Mouse (Mus musculus) embryonic facial prominence, embryonic 12.5 days (tissue): ENCODE results near the gene Tie1. TPM values are rescaled to one million over a fixed set of nuclear protein-coding genes. Genes with fewer than 3 reads are reported as not detected.
A peak's percentile ranks its signal among the peaks of the same experiment; 100 is the strongest.

Source experiments
- ATAC-seq: fragments of 200-750 bp; cut with Nextera tagmentation; 2 replicates; pipeline ENCODE4 v1.8.0; 2017; ENCODE audit not compliant: insufficient number of reproducible peaks, insufficient read depth, low FRiP score, low TSS enrichment
- H3K27ac ChIP-seq: fragments of 300-500 bp; sonication (generic); 2 replicates; pipeline ENCODE4 v1.5.1; 2016; ENCODE audit warnings: mild to moderate bottlenecking
- H3K27me3 ChIP-seq: fragments of 300-500 bp; sonication (generic); 2 replicates; pipeline ENCODE4 v1.6.1; 2016; ENCODE audit warnings: mild to moderate bottlenecking, moderate library complexity
- H3K36me3 ChIP-seq: fragments of 300-500 bp; sonication (generic); 2 replicates; pipeline ENCODE4 v1.6.1; 2016; ENCODE audit warnings: mild to moderate bottlenecking
- H3K4me1 ChIP-seq: fragments of 300-500 bp; sonication (generic); 2 replicates; pipeline ENCODE4 v1.6.1; 2016
- H3K4me2 ChIP-seq: fragments of 300-500 bp; sonication (generic); replicated peaks from 2 replicates; pipeline ENCODE4 v1.6.1; 2016; ENCODE audit warnings: mild to moderate bottlenecking, moderate library complexity
- H3K4me3 ChIP-seq: fragments of 300-500 bp; sonication (generic); 2 replicates; pipeline ENCODE4 v1.5.1; 2016; ENCODE audit warnings: mild to moderate bottlenecking
- H3K9ac ChIP-seq: fragments of 300-500 bp; sonication (generic); 2 replicates; pipeline ENCODE4 v1.6.1; 2016; ENCODE audit warnings: mild to moderate bottlenecking, moderate library complexity
- H3K9me3 ChIP-seq: fragments of 300-500 bp; sonication (generic); 2 replicates; pipeline ENCODE4 v1.6.1; 2016; ENCODE audit warnings: mild to moderate bottlenecking, moderate library complexity
- WGBS: fragments of 180-500 bp; shearing (Covaris S2); methylation state at CpG from one replicate; pipeline ENCODE4 v1.1.7; 2016; 5-methylcytosine and 5-hydroxymethylcytosine counted together
- polyA plus RNA-seq: library from polyadenylated mRNA; unstranded; fragments of >200 nt; fragmentation: Nextera tagmentation; extraction: Ambion mirVana; gene quantifications from 2 replicates; pipeline ENCODE4 v1.2.1, GENCODE M21; 2016

Tie1 gene
- polyA plus RNA-seq: 23.3 and 25.5 TPM in 2 replicates

DNA sequence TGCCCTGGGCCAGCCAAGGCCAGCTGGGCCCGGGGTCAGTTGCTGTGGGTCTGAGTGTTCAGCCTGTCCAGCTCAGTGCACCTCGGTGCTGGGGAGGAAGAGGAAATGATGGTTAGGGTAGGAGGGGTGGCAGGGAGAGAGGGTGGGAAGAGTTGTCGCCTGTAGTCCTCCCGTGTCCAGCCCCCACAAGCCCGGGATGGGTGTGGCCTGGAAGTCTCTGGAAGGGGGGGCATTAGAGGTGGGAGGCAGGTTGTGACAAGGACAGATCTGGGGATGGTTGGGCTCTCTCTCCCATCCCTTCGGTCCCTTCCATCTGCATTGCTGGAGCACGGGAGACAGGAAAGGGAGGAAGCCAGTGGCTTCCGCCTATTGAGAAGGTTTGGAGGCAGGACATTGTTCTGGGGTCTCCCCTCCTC is at the start of gene Tie1:
Gene Tie1, minus strand, starts transcription at position 345 of the 416 bp plus-strand sequence.
- no peaks in the 10 kb centered on the region for H3K36me3 ChIP-seq
- 0 out of 2 replicates have a peak, but pooled peaks have one; percentile 60 for ATAC-seq
- 76% methylated on average over 8 of the region's 8 CpGs for WGBS
- H3K4me2 ChIP-seq: no peak within 1 kb of the TSS
- H3K9me3 ChIP-seq: no peaks in the 10 kb centered on the region
- no peak within 1 kb of the TSS; the same call in 1 of the 2 replicates for H3K4me3 ChIP-seq
- no peaks in the 10 kb centered on the region for H3K27me3 ChIP-seq
- H3K9ac ChIP-seq: no peak within 1 kb of the TSS
- H3K4me1 ChIP-seq: no peaks in the 10 kb centered on the region
- H3K27ac ChIP-seq: no peak within 1 kb of the TSS

DNA sequence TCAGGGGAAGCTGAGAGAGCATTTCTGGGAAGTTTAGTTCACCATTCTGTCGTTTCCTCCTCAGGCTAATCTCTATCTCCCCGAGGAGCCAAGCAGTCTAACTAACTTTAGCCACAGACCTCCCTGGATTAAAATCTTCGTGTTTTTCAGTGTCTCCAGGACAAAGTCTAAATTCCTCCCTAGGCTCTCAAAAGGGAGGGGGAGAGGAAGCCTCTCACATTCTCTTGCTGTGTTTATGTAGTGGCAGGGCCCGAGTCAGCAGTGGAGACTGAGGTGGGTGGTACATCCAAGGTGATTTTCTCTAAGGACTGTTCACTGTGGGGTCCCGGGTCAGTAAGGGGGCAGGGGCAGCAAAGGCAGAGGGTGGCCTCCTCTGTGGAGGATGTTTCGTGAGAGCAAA is 47.9 kb upstream of the Tie1 start:
- peaks cover 10% of the 10 kb centered on the region; the same call in 1 of the 2 replicates for H3K27me3 ChIP-seq
- H3K9me3 ChIP-seq: no peaks in the 10 kb centered on the region
- H3K9ac ChIP-seq: no peak overlapping the region
- ATAC-seq: no peak
- no peak overlapping the region for H3K4me3 ChIP-seq
- no peak overlapping the region for H3K4me2 ChIP-seq
- H3K4me1 ChIP-seq: peaks cover 17% of the 10 kb centered on the region
- no peaks in the 10 kb centered on the region for H3K36me3 ChIP-seq
- no peak overlapping the region for H3K27ac ChIP-seq
- WGBS: 38% methylated on average over 6 of the region's 6 CpGs

DNA sequence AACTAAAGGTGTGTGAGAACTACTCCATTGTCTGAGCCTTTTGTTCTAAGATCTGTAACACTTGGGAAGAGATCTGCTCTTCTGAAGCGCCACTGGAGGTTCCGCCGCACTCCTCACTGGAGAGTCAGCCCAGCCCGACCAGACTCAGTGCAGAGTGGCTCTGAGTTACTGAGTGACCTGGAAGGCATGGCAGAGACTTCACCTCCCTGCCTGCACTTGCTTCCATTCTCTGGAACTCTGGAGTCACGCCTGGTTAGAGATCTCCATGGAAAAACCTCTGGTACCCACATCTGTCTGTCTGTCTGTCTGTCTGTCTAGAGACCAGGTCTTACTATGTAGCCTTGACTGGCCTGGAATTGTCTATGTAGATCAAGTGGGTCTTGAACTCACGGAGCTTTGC is 45.7 kb upstream of the Tie1 start:
- no peak overlapping the region for H3K9ac ChIP-seq
- peaks cover 5% of the 10 kb centered on the region; the same call in 1 of the 2 replicates for H3K27me3 ChIP-seq
- no peak overlapping the region for H3K27ac ChIP-seq
- H3K4me2 ChIP-seq: no peak overlapping the region
- H3K36me3 ChIP-seq: no peaks in the 10 kb centered on the region
- H3K4me1 ChIP-seq: peaks cover 15% of the 10 kb centered on the region
- ATAC-seq: no peak
- 81% methylated on average over 6 of the region's 6 CpGs for WGBS
- H3K4me3 ChIP-seq: no peak overlapping the region
- no peaks in the 10 kb centered on the region for H3K9me3 ChIP-seq

DNA sequence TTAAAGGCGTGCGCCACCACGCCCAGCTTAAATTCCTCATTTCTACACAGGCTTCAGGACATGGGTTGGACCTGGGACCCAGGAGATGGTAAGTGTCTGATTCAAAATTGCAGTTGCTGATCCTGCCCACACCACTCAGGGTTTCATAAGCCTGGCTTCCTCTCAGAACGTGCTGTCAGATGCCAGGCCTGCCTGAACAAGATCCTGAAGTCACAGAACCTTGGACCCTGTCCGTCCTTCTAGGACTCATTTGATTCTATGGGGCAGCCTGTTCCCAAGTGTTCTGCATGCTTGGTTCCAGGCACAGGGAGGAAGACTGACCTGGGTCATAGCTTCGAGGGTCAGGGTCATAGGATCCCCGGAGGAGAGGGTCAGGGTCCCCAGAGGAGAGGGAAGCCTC is 43.7 kb upstream of the Tie1 start:
- no peak overlapping the region for H3K9ac ChIP-seq
- H3K9me3 ChIP-seq: no peaks in the 10 kb centered on the region
- no peak overlapping the region for H3K27ac ChIP-seq
- H3K4me1 ChIP-seq: peaks cover 5% of the 10 kb centered on the region; the same call in 1 of the 2 replicates
- peaks cover 2% of the 10 kb centered on the region; the same call in 1 of the 2 replicates for H3K27me3 ChIP-seq
- no peak overlapping the region for H3K4me3 ChIP-seq
- WGBS: 71% methylated on average over 7 of the region's 7 CpGs
- H3K36me3 ChIP-seq: no peaks in the 10 kb centered on the region
- no peak overlapping the region for H3K4me2 ChIP-seq
- ATAC-seq: no peak

DNA sequence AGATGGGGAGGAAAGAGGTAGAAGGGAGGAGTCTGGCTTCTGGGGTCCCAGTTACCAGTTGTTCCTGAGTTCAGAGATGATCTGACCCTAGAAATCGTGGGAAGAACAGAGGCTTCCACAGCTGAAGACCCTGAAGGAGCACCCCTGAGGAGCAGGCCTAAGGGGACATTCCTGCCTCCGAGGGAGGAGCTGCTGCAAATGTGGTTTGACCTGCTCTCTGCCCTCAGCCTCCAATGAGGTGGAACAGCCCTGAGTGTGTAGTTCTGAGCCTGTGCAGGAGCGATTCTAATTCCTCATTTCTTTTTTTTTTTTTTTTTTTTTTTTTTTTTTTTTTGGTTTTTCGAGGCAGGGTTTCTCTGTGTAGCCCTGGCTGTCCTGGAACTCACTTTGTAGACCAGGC is 43.3 kb upstream of the Tie1 start:
- H3K4me3 ChIP-seq: no peak overlapping the region
- H3K27me3 ChIP-seq: no peaks in the 10 kb centered on the region
- H3K9me3 ChIP-seq: no peaks in the 10 kb centered on the region
- no peaks in the 10 kb centered on the region for H3K36me3 ChIP-seq
- no peak overlapping the region for H3K27ac ChIP-seq
- ATAC-seq: no peak
- no peak overlapping the region for H3K9ac ChIP-seq
- WGBS: 55% methylated on average over 3 of the region's 4 CpGs
- H3K4me1 ChIP-seq: peaks cover 2% of the 10 kb centered on the region; the same call in 1 of the 2 replicates
- H3K4me2 ChIP-seq: no peak overlapping the region

DNA sequence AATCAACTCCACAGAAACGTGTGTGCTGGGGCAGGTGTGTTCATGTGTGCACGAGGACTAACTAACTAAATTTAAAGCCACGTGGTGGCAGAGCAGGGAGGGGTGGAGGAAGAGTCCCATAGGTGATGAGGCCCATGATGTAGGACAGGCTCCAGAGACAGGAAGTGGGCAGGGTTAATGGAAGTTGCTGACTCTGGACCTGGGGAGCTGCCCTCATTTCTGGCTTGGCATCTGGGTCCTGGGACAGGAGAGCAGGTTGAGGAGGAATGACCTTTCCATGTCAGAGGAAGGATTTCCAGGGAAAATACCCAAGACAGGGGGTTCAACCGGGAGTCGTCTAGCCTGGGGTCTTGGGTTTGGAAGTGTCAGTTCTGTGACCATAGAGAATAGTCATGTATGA is 42.8 kb upstream of the Tie1 start:
- Histone ChIP-seq H3K36me3 (no peaks in the 10 kb centered on the region), H3K27me3 (no peaks in the 10 kb centered on the region), H3K4me2 (no peak overlapping the region), H3K9me3 (no peaks in the 10 kb centered on the region), H3K9ac (no peak overlapping the region), H3K4me1 (no peaks in the 10 kb centered on the region), H3K27ac (no peak overlapping the region), H3K4me3 (no peak overlapping the region)
- ATAC-seq: no peak
- 76% methylated on average over 5 of the region's 5 CpGs for WGBS

DNA sequence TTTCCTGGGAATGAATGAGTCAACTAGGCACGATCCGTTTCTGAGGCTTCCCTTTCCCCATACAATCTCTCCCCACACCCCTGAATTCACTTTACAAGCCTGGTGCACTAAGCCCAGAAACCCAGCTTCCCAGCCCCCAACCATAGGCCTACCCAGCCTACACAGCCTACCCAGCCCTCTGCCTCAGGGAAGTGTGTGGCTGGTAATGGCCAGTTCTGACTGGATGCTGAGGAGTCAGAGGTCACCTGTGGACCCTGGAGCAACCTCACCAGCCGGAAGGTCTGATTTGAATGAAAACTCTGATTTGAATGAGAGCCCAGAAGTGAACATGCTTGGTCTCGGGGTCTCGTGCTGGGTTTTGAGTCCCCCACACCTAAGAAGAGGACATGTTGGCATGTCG is 37.9 kb upstream of the Tie1 start:
- no peak overlapping the region for H3K9ac ChIP-seq
- no peak overlapping the region for H3K4me2 ChIP-seq
- no peak for ATAC-seq
- 80% methylated on average over 6 of the region's 6 CpGs for WGBS
- H3K36me3 ChIP-seq: no peaks in the 10 kb centered on the region
- no peaks in the 10 kb centered on the region for H3K9me3 ChIP-seq
- H3K27ac ChIP-seq: no peak overlapping the region
- no peaks in the 10 kb centered on the region for H3K4me1 ChIP-seq
- no peaks in the 10 kb centered on the region for H3K27me3 ChIP-seq
- H3K4me3 ChIP-seq: no peak overlapping the region

DNA sequence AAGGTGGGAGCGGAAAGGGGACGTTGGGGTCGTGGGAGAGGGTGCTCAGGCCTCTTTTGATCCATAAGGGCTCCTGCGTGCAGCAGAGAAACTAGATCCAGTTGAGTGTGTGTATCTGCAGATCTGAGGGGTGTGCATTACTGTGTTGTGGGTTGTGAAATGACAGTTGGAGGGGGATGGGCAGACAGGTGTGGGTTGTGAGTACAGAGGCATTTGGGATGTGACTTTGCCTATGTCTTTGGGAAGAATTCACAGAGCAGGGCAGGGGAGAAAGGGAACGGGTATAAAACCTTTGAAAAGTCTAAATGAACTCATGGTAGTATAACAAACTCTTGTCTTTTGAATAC is 37.4 kb upstream of the Tie1 start:
- no peak overlapping the region for H3K9ac ChIP-seq
- WGBS: 41% methylated on average over 5 of the region's 5 CpGs
- no peaks in the 10 kb centered on the region for H3K36me3 ChIP-seq
- ATAC-seq: no peak
- H3K4me1 ChIP-seq: no peaks in the 10 kb centered on the region
- no peak overlapping the region for H3K27ac ChIP-seq
- 0 out of 2 replicates have a peak overlapping the region, but pooled peaks have one; percentile 6 for H3K4me2 ChIP-seq
- H3K27me3 ChIP-seq: no peaks in the 10 kb centered on the region
- H3K4me3 ChIP-seq: no peak overlapping the region
- H3K9me3 ChIP-seq: no peaks in the 10 kb centered on the region

DNA sequence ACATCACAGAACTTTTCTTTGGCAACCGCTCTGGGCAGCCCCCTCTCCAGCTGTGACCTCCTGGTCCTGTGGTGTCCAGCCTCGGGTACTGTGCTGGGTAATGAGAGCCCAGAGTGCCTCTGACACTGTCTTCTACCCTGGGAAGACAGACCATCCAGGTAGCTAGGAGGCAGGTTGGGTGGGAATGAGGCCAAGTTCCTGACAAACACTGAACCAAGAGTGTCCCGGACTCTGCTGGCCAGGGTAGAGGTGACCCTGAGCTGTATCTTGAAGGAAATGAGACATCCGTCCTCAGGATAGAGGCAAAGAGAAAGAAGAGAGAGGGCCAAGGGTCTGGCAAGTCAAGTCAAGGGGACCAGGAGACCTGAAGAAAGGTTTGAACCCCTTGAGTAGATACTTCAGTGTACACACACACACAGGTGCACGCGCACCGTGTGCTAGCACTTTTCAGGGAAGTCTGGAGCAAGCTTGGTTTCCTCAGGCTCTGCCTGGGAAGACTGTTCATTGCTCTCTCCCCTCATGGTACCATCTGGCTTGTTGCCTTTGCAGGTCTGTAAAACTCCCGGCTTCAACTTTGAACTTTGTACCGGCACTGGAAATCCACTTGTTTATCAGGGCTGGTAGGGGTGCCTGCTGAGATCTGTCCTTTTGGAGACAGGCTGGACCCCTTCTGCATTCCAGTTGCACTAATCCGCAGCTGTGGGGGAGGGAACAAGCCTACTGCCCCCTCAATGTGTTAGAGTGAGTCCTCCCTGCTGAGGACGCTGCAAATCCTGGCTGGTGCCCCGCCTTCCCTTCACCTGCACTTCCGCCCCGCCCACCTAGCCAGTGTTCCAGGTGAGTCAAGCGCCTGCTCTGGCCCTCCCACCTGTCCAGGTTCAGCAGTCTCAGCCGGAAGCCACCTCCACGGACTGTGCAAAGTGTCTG is 36.8 kb upstream of the Tie1 start, which contains the start of gene 2610528J11Rik:
Gene 2610528J11Rik, plus strand, starts transcription at position 592 of the 927 bp plus-strand sequence.
- H3K36me3 ChIP-seq: no peaks in the 10 kb centered on the region
- no peak within 1 kb of the TSS for H3K9ac ChIP-seq
- no peak within 1 kb of the TSS for H3K27ac ChIP-seq
- WGBS: 37% methylated on average over 17 of the region's 17 CpGs
- no peaks in the 10 kb centered on the region for H3K4me1 ChIP-seq
- 0 out of 2 replicates have a peak within 1 kb of the TSS, but pooled peaks have one; percentile 6 for H3K4me2 ChIP-seq
- no peak for ATAC-seq
- no peaks in the 10 kb centered on the region for H3K9me3 ChIP-seq
- H3K4me3 ChIP-seq: no peak within 1 kb of the TSS
- no peaks in the 10 kb centered on the region for H3K27me3 ChIP-seq

DNA sequence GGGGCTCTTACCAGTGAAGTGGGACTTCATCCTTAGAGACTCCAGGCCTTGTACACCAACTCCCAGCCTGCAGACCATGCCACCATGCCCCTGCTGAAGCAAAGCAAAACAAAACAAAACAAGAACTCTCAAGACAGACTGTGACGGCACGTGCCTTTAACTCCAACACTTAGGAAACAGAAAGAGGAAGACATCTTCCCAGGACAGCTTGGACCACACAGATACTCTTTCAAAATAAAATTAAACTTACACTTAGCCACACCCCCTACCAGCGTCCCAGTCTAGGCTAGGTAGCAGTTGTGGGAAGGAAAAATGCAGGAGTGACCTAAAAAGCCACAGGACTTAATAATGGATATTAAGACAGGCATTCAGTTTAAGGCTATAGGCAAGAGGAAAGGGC is 35.9 kb upstream of the Tie1 start:
- Histone ChIP-seq H3K4me3 (no peak overlapping the region), H3K4me1 (no peaks in the 10 kb centered on the region), H3K27me3 (no peaks in the 10 kb centered on the region), H3K27ac (no peak overlapping the region), H3K9me3 (no peaks in the 10 kb centered on the region), H3K9ac (no peak overlapping the region), H3K4me2 (no peak overlapping the region), H3K36me3 (no peaks in the 10 kb centered on the region)
- 65% methylated on average over 3 of the region's 3 CpGs for WGBS
- no peak for ATAC-seq

DNA sequence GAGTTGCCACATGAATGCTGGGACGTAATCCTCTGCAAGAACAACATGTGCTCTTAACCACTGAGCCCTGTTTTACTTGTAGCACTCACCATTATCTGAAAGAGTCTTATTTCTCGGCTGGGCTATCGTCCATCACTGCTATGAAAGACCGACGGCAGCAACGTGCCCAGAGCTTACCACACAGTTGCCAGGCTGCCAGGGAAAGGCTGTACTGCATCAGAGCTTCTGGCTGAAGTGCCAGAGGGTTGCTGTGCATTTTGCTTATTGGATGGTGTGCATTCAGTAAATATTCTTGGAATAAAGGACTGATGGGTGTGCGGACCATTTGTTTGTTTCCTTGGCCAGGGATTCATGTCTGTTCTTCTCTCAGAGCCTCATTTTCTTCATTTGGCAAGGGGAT is 34.1 kb upstream of the Tie1 start:
- no peaks in the 10 kb centered on the region for H3K27me3 ChIP-seq
- no peak overlapping the region for H3K4me3 ChIP-seq
- WGBS: 83% methylated on average over 7 of the region's 7 CpGs
- no peaks in the 10 kb centered on the region for H3K4me1 ChIP-seq
- H3K9me3 ChIP-seq: no peaks in the 10 kb centered on the region
- no peaks in the 10 kb centered on the region for H3K36me3 ChIP-seq
- no peak overlapping the region for H3K9ac ChIP-seq
- no peak for ATAC-seq
- no peak overlapping the region for H3K27ac ChIP-seq
- H3K4me2 ChIP-seq: no peak overlapping the region

DNA sequence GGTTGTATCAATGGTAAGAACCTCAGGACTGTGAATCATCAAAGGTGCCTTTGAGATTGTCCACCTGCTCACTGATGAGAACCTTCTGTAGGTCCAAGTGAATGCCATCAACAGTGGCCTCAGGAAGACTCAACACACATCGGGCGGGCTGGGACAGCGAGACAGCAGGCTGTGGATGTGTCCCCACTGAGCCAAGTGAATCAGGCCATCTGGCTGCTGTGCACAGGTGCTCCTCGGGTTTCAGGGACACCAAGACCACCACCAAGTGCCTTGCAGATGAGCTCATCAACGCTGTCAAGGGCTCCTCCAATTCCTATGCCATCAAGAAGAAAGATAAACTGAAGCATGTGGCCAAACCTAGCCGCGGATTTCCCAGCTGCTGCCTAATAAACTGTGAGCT is 32.4 kb upstream of the Tie1 start:
- Histone ChIP-seq H3K36me3 (no peaks in the 10 kb centered on the region), H3K9ac (no peak overlapping the region), H3K4me2 (no peak overlapping the region), H3K9me3 (no peaks in the 10 kb centered on the region), H3K27me3 (0 out of 2 replicates have a peak, but pooled peaks cover 2% of the 10 kb centered on the region), H3K4me1 (0 out of 2 replicates have a peak, but pooled peaks cover 2% of the 10 kb centered on the region), H3K4me3 (no peak overlapping the region), H3K27ac (no peak overlapping the region)
- WGBS: 86% methylated on average over 7 of the region's 7 CpGs
- no peak for ATAC-seq
